Mouse (Mus musculus): ENCODE results near the gene Zfp628.
"Not testable (repeated sequence)": the region's sequence is repeated elsewhere in the genome, so short reads cannot be mapped to it uniquely, and the experiment has no call there.

Zfp628 gene

GRCm38 (mm10) chr7:4915007-4915665, at the start of gene Zfp628:
TSS of gene Zfp628 (plus strand) at chr7:4915217.
- peak; percentile 93 for DNase-seq (ENCODE audit: low spot score)

- DNase-seq (ENCODE audit: low spot score) = peak; percentile 81
These were observed 49.2 kb upstream of the Zfp628 start for GRCm38 (mm10) chr7:4865579-4866493.

DNA sequence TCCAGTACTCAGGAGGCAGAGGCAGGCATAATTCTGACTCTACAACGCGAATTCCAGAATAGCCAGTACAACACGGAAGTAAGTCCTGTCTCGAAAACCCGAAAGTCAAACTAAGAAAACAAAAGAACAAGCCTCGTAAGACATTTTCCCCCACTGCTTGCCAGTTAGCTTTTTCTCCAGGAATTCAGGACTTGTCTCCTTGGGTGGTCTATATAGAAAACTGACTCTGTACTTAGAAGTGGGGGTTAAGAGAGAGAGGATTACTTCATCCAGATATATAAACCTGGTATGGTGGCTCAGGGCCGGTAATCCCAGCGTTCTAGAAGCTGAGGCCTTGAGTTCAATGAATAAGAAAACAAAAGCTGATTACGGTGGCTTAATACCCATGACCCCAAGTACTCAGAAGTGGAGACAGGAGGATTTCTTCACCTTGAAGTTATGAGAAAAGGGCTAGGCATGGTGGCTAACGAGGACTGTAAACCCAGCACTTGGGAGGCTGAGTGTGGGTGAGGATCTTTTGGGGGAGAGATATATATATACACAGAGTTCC, 48.3 kb upstream of the Zfp628 start:
- no peak for DNase-seq (ENCODE audit: low spot score)

DNA sequence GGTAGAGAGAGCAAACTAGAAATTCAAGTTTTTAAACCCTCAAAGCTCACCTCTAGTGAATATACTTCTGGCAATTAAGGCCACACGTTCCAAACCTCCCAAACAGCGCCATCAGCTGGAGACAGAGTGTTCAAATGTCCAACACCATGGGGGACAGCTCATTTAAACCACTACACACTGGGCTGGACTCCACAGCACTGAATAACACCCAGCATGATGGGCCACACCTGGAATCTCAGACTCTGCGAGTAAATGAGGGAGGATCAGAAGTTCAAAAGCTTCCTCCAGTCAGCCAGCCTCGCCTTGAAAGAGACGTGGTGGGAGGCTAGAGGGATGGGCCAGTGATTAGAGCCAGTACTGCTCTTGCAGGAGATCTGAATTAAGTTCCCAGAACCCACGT, 44.9 kb upstream of the Zfp628 start, which contains the start of gene Isoc2b:
Isoc2b (minus strand) TSS at position 126 of the 400 bp plus-strand sequence.
- no peak for DNase-seq (ENCODE audit: low spot score)

DNA sequence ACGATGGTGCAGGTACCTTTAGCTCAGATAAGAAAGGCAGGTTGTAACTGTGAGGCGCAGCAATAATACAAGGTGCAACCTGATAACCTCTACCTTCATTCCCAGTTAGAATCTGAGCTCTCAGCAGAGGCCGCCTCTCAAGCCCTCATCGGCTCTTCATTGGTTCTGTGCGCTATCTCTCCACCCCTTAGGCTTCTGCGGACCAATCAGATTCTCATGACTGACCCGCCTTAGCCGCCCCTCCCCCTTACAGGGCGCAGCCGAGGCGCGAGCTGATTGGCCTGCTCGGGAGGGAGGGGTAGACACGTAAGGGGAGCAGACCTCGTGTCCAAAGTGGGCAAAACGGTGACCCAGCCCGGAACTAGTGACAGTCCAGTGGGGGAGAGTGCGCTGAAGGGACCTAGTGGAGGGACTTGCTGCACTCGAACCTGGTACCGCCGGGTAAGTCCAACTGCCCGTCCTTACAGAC, 38.2 kb upstream of the Zfp628 start, which contains the start of gene Isoc2a:
Isoc2a (plus strand) TSS at position 401 of the 469 bp plus-strand sequence.
- peak; percentile 68 for DNase-seq (ENCODE audit: low spot score)

GRCm38 (mm10) chr7:4877226-4877625, 37.8 kb upstream of the Zfp628 start:
- DNase-seq (ENCODE audit: low spot score) = no peak

DNA sequence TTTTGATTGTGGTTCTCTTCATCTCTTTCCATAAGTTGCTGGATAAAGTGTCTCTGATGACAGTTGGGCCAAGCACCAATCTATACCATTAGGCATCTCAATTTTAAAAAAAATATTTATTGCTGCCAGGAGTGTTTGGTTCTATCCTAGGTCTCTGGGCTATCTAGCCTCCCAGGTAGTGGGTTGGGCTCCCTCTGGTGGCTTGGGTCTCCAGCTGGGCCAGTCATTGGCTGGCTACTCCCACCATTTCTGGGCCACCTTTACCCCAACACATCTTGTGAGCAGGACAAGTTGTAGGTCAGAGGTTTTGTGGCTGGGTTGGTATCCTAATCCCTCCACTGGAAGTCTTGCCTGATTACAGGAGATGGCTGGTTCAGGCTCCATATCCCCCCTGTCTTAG, 36.8 kb upstream of the Zfp628 start:
- DNase-seq (ENCODE audit: low spot score) = no peak

- not testable (repeated sequence) for DNase-seq (ENCODE audit: low spot score)
These were observed 36.0 kb upstream of the Zfp628 start for GRCm38 (mm10) chr7:4879036-4879435.

DNA sequence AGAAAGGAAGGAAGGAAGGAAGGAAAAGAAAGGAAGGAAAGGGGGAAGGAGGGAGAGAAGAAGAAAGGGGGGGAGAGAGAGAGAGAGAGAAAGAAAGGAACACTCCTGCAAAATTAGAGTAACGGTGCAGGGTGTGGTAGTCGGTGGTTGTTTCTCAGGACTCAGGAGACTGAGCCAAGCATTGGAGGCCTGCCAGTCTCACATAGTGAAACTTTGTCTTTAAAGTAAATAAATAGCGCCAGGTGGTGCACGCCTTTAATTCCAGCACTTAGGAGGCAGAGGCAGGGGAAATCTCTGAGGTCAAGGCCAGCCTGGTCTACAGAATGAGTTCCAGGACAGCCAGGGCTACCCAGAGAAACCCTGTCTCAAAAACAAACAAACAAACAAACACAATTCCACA, 28.3 kb upstream of the Zfp628 start:
- no peak for DNase-seq (ENCODE audit: low spot score)

- no peak for DNase-seq (ENCODE audit: low spot score)
These were observed 19.8 kb upstream of the Zfp628 start for GRCm38 (mm10) chr7:4895186-4895585.

DNA sequence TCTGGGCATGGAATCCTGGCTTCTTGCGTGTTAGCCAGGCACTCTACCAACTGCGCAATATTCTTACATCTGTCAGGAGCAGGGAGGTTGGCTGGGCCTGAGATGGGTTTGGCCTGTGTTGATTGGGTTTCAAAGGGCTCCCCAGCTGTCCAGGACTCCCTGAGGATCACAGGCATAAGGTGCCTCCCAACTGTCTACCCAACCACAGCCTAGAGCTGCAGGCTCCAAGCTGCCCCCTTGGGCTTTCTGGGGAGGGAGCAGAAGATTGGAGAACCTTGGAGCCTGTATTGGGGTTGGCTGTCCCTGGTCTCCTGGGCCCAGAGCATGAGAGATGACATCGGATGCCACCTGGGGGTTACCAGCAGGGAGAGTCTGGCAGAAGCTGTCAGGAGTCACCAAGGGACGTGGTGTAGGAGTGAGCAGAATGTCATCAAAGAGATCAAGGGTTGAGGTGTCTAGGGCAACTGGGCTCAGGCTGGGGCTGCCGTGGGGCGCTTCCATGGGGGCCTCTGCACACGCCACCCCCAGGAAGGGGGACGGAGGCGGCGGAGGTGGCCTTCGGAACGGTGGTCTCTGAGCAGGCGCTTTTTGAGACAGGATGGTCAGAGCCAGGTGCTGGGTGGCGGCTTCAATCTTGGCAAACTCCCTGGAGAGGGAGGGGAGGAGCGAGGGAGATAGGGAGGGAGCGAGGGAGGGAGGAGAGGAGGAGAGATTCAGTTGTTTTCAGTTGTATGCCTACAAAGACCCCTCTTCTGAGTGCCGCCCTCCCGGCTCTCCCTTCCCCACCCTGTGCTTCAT, 16.0 kb upstream of the Zfp628 start:
- DNase-seq (ENCODE audit: low spot score) = no peak

DNA sequence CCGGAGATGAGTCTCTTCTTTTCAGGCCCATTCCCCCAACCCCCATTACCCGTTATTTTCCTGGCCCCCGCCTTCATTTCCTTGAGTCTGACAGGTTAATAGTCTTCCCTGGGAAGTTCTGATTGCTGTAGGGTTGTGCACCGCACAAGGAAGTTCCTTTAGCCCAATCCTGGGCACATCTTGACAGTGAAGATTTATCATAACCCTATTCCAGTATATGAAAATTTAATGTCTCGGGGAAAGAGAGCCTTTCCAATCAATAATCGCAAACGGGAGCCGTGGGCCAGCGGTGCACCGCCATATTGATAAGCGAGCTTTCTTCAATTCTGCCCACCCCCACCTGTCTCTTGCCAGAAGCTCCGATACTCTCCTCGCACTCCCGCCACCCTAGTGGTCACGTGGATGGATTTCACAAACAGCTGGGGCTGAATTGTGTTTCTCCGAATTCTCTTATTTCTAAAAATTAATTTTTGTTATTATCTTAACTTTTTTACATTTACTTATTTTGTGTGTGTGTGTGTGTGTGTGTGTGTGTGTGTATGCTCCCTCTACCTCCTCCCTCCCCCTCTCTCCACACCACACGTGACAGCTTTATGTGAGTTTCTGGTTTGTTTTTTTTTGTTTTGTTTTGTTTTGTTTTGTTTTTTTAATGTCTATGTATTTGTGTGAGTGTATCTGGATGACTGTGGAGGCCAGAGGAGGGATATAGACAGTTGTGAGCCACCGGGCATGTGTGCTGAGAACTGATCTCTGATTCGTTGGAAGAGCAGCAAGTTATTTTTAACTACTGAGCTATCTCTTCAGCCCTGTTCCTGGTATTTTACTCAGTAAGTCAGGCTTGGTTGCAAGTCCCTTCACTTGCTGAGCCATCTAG, 15.1 kb upstream of the Zfp628 start:
- no peak for DNase-seq (ENCODE audit: low spot score)

- DNase-seq (ENCODE audit: low spot score) = no peak
These were observed 14.5 kb upstream of the Zfp628 start for GRCm38 (mm10) chr7:4900523-4900851.

- DNase-seq (ENCODE audit: low spot score) = no peak
These were observed 13.8 kb upstream of the Zfp628 start for GRCm38 (mm10) chr7:4901171-4901570.

- DNase-seq (ENCODE audit: low spot score) = no peak
These were observed 12.6 kb upstream of the Zfp628 start for GRCm38 (mm10) chr7:4902404-4902803.

- no peak for DNase-seq (ENCODE audit: low spot score)
These were observed 8.5 kb upstream of the Zfp628 start, which contains the start of gene Gm36210 for GRCm38 (mm10) chr7:4906466-4906950. TSS of gene Gm36210 (minus strand) at chr7:4906516.

DNA sequence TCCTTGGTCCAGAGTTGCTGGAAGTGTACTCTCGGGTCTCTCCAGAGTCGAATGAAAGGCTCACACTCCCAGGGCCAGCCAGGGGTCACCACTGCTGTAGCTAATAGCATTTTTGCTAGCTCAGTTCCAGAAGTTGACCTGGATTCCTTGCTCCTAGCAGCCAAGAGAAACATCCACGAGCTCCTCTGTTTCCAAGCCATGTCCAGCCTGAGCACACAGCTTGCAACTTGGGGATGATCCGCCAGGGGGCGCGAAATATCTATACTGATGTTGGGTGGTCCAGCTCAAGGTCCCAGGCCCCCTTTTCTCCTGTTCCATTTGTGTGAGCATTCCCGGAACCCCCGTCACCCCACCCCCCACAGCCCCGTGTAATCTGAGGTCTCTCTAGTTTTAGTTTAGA, 3.5 kb upstream of the Zfp628 start:
- DNase-seq (ENCODE audit: low spot score) = no peak

DNA sequence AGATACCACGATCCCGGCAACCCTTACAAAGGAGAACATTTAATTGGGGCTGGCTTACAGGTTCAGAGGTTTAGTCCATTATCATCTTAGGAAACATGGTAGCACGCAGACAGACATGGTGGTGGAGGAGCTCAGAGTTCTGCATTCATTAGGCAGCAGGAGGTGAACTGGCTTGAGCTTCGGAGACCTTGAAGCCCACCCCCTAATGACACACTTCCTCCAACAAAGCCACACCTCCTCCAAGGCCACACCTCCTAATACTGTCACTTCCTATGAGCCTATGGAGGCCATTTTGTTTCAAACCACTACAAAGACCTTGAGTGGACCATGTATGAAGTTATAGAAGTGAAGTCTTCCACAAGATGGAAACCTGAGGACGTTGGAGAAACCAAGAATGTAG, 2.8 kb upstream of the Zfp628 start:
- DNase-seq (ENCODE audit: low spot score) = no peak

DNA sequence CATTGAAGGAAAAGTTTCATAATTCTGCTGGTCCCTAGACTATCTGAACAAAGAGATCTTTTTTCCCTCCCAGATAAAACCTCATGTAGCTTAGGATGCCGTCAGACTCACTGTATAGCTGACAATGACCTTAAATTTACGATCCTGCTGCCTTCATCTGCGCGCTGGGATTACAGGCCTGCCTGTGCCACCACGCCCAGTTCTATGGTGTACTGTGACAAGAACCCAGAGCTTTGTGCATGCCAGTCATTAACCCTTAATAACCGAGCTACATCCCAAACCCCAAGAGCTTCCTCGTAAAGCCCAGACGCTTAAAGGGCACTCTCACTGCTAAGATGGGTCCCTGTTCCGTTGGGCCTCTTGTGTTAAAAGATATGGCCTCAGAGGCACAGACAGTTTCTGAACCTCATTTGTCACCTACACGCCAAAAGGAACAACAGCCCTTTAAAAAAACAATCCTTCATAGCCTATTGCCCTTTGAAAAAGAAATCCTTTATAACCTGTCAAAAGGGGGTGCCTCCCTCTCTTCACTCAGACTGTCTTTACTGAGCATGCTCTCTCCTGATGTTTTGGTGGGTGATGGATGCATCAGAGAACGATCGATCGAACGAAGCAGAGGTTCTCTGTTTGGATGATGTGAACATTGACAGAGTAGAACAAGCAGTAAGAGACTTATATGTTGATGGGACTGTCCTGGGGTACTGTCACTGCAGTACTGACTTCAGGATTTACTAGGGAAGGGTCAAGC, 826 bp downstream of the Zfp628 start:
- no peak for DNase-seq (ENCODE audit: low spot score)

DNA sequence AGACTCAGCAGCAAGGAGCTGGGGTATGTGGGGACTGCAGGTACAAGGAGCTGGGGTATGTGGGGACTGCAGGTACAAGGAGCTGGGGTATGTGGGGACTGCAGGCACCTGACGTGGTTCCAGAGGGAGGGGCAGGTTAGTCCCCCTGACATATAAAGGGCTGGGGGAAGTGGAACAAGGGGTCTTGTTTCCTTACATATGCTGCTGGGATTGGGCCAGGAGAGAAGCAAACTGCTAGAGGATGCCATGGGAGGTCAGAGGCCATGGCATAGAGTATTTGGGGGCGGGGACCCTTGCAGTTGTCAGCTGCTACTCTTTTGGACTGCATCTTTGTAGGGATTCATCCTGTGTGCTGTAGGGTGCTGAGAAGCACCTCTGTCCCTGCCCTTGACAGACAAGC, 2.5 kb downstream of the Zfp628 start:
- no peak for DNase-seq (ENCODE audit: low spot score)
